Mouse (Mus musculus) testis, adult 2 months (tissue): ENCODE measurements around the gene Tnpo3. TPM values are rescaled to one million over a fixed set of nuclear protein-coding genes. Genes with fewer than 3 reads are reported as not detected.

Experiments
- H3K27ac ChIP-seq: fragments of 200-500 bp; 2 replicates; pipeline ENCODE4 v1.5.1; 2012; ENCODE audit warnings: low read depth, low read length; ENCODE audit not compliant: control insufficient read depth, insufficient read depth
- H3K27me3 ChIP-seq: fragments of 200-500 bp; 2 replicates; pipeline ENCODE4 v1.6.1; 2012; ENCODE audit warnings: mild to moderate bottlenecking, low read length, moderate library complexity; ENCODE audit not compliant: control insufficient read depth, insufficient read depth
- H3K36me3 ChIP-seq: fragments of 200-500 bp; 2 replicates; pipeline ENCODE4 v1.6.1; 2012; ENCODE audit warnings: mild to moderate bottlenecking, low read length; ENCODE audit not compliant: control insufficient read depth, insufficient read depth
- H3K4me1 ChIP-seq: fragments of 200-500 bp; 2 replicates; pipeline ENCODE4 v1.6.1; 2012; ENCODE audit warnings: low read length; ENCODE audit not compliant: control insufficient read depth, insufficient read depth
- H3K4me3 ChIP-seq: fragments of 200-500 bp; 2 replicates; pipeline ENCODE4 v1.5.1; 2012; ENCODE audit warnings: low read depth, mild to moderate bottlenecking, low read length, moderate library complexity, mixed read lengths; ENCODE audit not compliant: control insufficient read depth
- CTCF ChIP-seq: fragments of 200-500 bp; IDR thresholded peaks from 2 replicates; pipeline ENCODE4 v1.5.1; 2012; ENCODE audit warnings: low read depth, mild to moderate bottlenecking, inconsistent platforms, low read length, moderate library complexity; ENCODE audit not compliant: control insufficient read depth, insufficient read depth, insufficient replicate concordance
- POLR2A ChIP-seq: fragments of 200-500 bp; IDR thresholded peaks from 2 replicates; pipeline ENCODE4 v1.6.1; 2012; ENCODE audit warnings: low read depth, mild to moderate bottlenecking, inconsistent platforms, low read length, moderate library complexity; ENCODE audit not compliant: control insufficient read depth
- polyA plus RNA-seq: library from polyadenylated mRNA; depleted of rRNA; stranded (reverse); fragments of >200 nt; gene quantifications from 2 replicates; pipeline ENCODE4 v1.2.3, GENCODE M21; 2012

Tnpo3 gene
- polyA plus RNA-seq, 1 experiment = 28.9 TPM

DNA sequence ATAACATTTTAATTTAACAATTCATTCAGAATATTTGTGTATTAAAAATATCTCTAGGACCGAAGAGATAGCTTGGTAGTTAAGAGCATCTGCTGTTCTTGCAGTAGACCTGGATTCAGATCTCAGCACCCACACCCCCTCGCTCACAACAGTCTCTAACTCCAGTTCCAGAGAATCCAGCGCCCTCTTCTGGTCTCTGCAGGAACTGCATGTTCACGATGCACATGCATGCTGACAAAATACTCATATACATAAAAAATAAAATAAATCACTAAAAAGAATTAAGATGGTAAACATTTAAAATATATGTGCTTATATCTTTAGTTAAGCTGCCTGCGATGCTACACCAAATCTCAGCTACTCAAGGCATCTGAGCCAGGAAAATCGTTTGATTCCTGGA is 84.4 kb downstream of the Tnpo3 start:
- Histone ChIP-seq H3K4me1 (peaks cover 20% of the 10 kb centered on the region), H3K36me3 (no peaks in the 10 kb centered on the region), H3K27ac (no peak overlapping the region), H3K27me3 (peaks cover 2% of the 10 kb centered on the region; the same call in 1 of the 2 replicates), H3K4me3 (no peak overlapping the region)
- no peak for TF ChIP-seq POLR2A
- peak; percentile 67; the same call in 1 of the 2 replicates for TF ChIP-seq CTCF

DNA sequence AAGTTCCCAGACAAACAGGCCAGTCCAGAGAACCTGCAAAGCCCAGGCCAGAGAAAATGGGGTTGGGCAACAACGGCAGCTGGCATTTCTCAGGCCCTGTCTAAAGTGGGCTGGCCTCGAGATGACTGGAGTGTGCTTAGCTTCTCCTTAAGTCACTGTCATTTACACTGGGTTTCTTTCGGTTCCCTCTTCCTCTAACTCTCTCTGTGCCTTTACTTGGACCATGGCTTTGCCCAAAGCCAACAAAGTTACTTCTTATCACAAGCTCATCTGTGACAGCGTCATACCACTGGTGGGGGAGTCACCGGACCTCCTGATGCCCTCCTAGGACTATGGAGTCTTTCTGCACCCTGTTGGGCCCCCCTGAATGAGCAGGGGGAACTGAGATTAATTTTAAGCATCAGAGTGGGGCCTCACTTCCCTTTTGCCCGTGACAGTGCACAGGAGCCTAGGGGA is 85.6 kb downstream of the Tnpo3 start:
- Histone ChIP-seq H3K4me3 (no peak overlapping the region), H3K4me1 (peaks cover 20% of the 10 kb centered on the region), H3K36me3 (no peaks in the 10 kb centered on the region), H3K27me3 (peaks cover 2% of the 10 kb centered on the region; the same call in 1 of the 2 replicates), H3K27ac (peak overlapping the region; percentile 28; the same call in 1 of the 2 replicates)
- no peak for TF ChIP-seq CTCF
- TF ChIP-seq POLR2A = no peak

DNA sequence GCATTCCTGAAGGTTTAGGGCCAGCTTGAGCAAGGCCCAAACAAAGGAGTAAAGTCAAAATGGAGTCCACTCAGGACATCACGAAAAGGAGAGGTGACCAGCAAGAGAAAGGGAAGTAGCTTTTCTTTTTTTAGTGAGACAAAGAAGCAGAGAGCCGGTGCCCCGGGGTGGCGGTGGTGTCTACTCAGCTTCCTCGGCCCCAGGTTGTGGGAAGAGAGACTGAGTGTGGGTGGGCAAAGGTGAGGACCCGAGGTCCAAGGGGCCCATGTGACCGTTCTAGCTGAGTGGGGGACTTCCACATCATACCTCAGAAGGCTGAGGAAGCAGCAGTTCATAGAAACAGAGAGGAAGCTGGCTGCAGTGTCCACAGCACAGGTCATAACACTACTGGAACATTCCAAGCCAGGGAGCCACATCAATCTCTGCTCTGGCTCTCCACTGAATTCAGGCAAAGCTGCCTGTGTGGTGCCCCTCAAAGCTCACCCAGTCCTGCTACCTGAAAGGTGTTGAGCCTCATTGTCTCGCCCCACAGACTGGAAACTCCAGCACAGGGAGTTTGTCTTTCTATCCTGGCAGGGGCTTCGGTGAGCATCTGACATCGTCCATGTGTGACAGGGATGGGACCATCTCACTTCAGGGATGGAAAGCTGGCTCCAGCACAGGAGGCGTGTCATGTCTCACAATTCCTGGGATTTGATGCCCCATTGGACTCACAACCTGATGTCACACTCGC is 86.2 kb downstream of the Tnpo3 start:
- H3K36me3 ChIP-seq = no peaks in the 10 kb centered on the region
- TF ChIP-seq POLR2A (no peak), CTCF (no peak)
- no peak overlapping the region for H3K4me3 ChIP-seq
- H3K27ac ChIP-seq = peak overlapping the region; percentile 28; the same call in 1 of the 2 replicates
- H3K4me1 ChIP-seq = peaks cover 18% of the 10 kb centered on the region
- H3K27me3 ChIP-seq = peaks cover 2% of the 10 kb centered on the region; the same call in 1 of the 2 replicates

DNA sequence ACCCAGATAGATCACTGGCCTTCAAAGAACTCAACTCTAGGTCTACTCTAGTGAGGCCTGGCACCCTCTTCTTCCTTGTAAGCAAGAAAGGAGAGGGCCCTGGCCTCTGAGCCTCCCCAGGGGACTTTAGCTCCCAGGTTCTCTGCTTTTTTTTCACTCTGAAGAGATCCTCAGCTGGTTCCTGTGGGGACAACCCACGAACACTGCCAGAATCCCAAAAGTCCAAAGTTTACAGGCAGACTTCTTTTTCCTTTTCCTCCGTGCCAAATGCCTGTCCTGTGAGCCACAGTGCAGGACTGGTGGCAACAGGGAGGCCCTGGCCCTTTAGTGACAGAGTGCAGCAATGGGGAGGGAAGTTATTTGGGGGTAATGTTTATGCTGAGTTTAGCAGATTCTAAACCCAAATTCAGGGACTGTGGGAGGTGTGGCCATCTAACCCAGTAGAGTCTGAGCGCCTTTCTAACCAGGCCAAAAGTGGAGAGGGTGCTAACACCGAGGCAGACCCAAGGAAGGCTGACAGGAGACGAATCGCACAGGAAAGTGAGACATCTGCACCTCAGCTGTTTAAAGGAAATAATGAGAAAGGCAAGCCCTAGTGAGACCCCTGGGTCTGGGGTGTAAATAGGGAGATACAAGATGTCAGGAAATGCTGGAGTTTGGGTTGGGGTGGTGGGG is 86.9 kb downstream of the Tnpo3 start:
- no peaks in the 10 kb centered on the region for H3K36me3 ChIP-seq
- H3K27me3 ChIP-seq = peaks cover 2% of the 10 kb centered on the region; the same call in 1 of the 2 replicates
- H3K4me1 ChIP-seq = peaks cover 13% of the 10 kb centered on the region
- no peak overlapping the region for H3K4me3 ChIP-seq
- H3K27ac ChIP-seq = no peak overlapping the region
- TF ChIP-seq POLR2A (no peak), CTCF (no peak)

DNA sequence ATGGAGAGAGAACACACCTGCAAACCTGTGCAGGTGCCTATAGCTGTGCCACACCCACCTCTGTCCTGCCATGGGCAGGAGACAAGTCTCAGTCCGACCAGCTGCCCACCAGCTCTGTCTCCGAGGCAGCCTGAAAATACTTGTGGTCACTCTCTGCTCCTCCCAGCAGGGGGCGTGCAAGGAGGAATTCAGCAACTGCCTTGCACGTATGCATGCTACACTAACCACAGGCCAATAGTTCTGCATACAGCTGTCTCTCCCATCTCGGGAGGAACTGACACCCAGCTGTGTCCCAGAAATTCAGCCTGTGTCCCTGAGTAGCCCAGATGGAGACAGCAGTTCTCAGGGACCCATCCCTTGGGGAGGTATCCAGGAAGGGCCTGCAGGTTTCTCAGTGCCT is 92.5 kb downstream of the Tnpo3 start:
- TF ChIP-seq CTCF (peak; percentile 80; the same call in 1 of the 2 replicates), POLR2A (no peak)
- H3K4me3 ChIP-seq = no peak overlapping the region
- no peaks in the 10 kb centered on the region for H3K27me3 ChIP-seq
- H3K4me1 ChIP-seq = peaks cover 6% of the 10 kb centered on the region
- H3K36me3 ChIP-seq = no peaks in the 10 kb centered on the region
- no peak overlapping the region for H3K27ac ChIP-seq

DNA sequence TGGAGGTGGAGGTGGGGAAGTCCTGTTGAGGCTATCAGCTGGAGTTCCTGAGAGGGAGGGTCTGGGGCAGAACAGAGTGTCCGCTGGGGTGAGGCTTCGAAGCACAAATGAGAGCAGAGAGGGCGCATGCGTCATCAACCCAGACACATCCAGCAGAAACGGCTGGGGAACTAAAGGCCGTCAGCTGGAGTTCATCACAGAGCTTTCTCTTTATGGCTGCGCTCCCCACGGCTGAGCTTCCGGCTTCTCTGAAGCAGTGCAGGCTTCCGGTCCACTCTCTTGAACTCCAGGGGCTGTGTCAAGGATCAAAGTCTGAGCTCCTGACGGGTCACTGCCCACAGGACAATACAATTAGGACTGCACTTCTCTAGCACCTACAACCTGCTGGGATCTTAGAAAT is 96.4 kb downstream of the Tnpo3 start:
- Histone ChIP-seq H3K27me3 (no peaks in the 10 kb centered on the region), H3K27ac (peak overlapping the region; percentile 64), H3K4me1 (peaks cover 6% of the 10 kb centered on the region), H3K36me3 (no peaks in the 10 kb centered on the region), H3K4me3 (peak overlapping the region; percentile 50)
- no peak for TF ChIP-seq CTCF
- TF ChIP-seq POLR2A = no peak

DNA sequence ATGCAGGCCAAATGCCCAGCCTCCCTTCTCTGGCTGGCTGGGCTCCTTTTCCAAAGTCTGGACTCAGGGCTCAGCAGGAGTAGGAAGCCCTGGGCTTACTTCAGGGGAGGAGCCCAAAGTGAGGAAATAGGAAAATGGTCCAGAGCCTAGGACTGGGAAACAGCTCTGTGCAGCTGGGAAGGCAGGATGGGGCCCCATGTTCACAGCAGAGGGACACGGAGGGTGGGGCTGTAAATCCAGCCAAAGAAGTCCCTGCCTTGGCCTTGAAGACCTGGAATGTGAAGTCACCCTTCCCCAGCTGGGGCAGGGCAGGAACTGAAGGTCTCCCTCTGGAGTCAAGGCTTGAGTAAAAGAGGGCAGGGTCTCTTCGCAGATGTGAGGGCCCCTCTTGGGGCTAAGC is 100.6 kb downstream of the Tnpo3 start:
- Histone ChIP-seq H3K27ac (no peak overlapping the region), H3K4me1 (peaks cover 14% of the 10 kb centered on the region), H3K27me3 (no peaks in the 10 kb centered on the region; the same call in 1 of the 2 replicates), H3K36me3 (no peaks in the 10 kb centered on the region), H3K4me3 (no peak overlapping the region)
- no peak for TF ChIP-seq POLR2A
- no peak for TF ChIP-seq CTCF
